Mouse (Mus musculus) neural tube, postnatal 0 days (tissue): ENCODE measurements around the gene Gm15013. TPM values are rescaled to one million over a fixed set of nuclear protein-coding genes. Genes with fewer than 3 reads are reported as not detected.

Experiments
- polyA plus RNA-seq: library from polyadenylated mRNA; unstranded; fragments of >200 nt; fragmentation: Nextera tagmentation; extraction: Ambion mirVana; gene quantifications from 2 replicates; pipeline ENCODE4 v1.2.1, GENCODE M21; 2015

Gene Gm15013
- 0.19 TPM in 1 of 2 replicates, not detected in the other for polyA plus RNA-seq

DNA sequence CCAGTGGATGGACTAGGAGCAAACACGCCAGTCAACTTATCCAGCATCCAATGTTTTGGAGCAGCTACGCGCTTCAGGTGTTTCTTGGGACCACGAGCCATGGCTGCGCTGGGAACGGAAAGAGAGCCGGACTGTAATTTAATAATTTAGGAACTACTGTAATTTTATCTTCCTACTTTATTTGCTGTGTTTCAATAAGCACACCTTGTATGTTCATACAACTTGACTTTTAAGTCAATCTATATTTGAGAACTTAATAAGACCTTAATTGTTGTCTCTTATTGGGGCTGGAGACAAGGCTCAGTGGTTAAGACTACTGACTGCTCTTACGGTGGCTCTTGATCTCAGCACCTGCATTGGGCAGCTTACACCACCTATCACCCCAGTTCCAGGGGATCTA is at the start of gene Gm15013:
TSS of gene Gm15013 (minus strand) at position 101 of the 400 bp plus-strand sequence.

GRCm38 (mm10) chrX:139684775-139685695 is 29.2 kb downstream of the Gm15013 start, which contains the start of gene Tbc1d8b:
TSS of gene Tbc1d8b (plus strand) at chrX:139684996.

Other genes starting within 250 kb of the Gm15013 start
- 0.48 and 0.52 TPM in 2 replicates for gene D330045A20Rik, start 234.1 kb downstream of the Gm15013 start, polyA plus RNA-seq
- gene Rnf128, start 151.2 kb downstream of the Gm15013 start, polyA plus RNA-seq, result 10.4 and 10.9 TPM in 2 replicates
- 0.41 and 0.62 TPM in 2 replicates for gene Tbc1d8b, start 29.5 kb downstream of the Gm15013 start, polyA plus RNA-seq
- not detected in 2 replicates for gene Ripply1, start 67.9 kb upstream of the Gm15013 start, polyA plus RNA-seq
- 0.36 TPM in 2 replicates for gene Cldn2, start 86.3 kb upstream of the Gm15013 start, polyA plus RNA-seq
- gene Morc4, start 157.2 kb upstream of the Gm15013 start, polyA plus RNA-seq, result 2.4 and 2.5 TPM in 2 replicates